Mouse (Mus musculus) gastrocnemius, postnatal 36 days (tissue): Measurements from ENCODE around the gene Cytl1. TPM values are rescaled to one million over a fixed set of nuclear protein-coding genes. Genes with fewer than 3 reads are reported as not detected.

Experiments used
- DNase-seq, 2 experiments: peaks; one replicate each; pipeline ENCODE4 v3.0.0; 2022
- intact Hi-C: fragments of 180-260 bp; cut with DNase I; formaldehyde crosslinking; loops from one replicate; pipeline ENCODE4 v1.15.1; 2025
- total RNA-seq, 2 experiments: library from RNA; stranded (reverse); gene quantifications; 2 replicates each; pipeline ENCODE4 v1.2.3; 2021

The Cytl1 gene
- total RNA-seq, 2 experiments from 2014 or later: 1.5 to 3.5 TPM

DNA sequence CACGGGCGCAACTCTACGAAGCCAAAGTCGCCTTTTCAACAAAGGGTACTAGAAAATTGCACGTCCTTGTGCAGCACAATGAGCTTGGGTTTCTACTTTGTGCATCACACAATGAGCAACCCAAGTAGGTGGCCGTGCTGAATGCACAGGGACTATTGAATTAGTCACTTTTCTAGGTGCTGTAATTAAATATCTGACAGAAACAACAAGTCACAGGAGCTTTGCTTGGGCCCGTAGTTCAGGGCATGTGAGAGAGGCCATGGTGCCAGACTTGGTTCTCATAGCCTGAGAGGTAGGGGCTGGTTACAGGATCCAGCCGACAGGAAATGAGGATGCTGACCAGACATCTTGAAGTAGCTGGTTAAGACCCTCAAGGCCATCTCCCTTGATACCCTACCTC, 30.5 kb downstream of the Cytl1 start:
- no peak for DNase-seq
- intact Hi-C loops: no loop called here

- intact Hi-C loops: no loop called here
- no peak for DNase-seq
Observed at GRCm38 (mm10) chr5:37767231-37767630, 31.9 kb downstream of the Cytl1 start.

- DNase-seq: no peak
- intact Hi-C loops: no loop called here
Observed at GRCm38 (mm10) chr5:37769031-37769430, 33.7 kb downstream of the Cytl1 start.

DNA sequence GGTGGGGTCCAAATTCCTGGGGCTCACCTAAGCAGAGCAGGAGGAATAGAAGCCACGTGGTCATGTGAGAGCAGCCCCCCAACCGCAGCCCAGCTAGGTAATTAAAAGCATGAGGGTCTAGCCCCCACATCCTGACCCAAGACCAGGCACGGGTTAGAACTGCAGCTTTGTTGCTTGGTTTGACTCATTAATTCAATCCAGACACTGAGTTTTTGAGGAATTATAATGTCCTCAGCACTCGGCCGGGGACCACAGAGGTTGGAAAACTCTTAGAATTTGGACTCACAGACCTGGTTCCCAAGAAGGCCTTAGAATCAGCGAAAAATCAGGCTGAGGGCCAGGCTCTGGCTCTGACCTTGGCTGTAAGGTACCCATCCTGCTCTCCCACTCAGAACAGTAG, 35.6 kb downstream of the Cytl1 start:
- intact Hi-C loops: no loop called here
- DNase-seq: no peak

DNA sequence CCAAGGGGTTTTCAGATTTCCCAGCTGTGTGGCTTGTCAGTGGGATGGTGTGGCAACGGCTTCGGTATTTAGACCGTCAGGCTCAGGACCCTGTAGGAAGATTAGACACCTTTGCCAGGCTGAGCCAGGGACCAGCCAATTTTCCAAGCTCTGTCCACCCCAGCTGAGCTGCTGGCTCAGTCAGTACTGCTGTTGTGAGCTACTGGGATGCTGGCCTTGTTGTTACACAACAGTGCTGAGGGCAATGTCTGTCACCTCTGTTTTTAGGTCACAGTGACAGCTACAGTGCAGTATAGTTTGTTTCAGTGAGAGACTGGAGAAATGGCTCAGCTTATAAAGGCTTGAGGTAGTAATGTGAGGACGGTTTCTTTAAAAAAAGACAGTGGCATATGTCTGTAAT, 38.7 kb downstream of the Cytl1 start:
- intact Hi-C loops: no loop called here
- no peak for DNase-seq

DNA sequence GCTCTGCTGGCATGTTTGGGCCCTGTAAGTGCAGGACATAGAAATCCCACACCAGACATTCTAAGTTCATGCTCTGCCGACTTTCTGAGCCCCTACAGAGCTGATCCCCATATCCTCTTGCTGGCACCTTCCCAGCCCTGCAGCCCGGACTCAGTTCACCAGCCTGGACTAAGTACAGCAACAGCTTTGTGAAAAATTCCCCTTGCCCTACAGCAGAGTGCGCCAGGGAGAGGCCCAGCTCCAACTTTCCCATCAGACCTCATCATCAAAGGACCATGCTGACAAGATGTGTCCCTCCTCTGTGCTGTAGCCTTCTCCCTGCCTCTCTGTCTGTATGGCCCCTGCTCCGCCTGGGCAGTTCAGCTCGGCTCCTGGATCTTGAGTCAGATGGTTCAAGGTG, 40.4 kb downstream of the Cytl1 start:
- no peak for DNase-seq
- intact Hi-C loops: no loop called here

- intact Hi-C loops: no loop called here
- no peak for DNase-seq
Observed at GRCm38 (mm10) chr5:37783306-37783705, 48.0 kb downstream of the Cytl1 start.

GRCm38 (mm10) chr5:37784847-37785391, 49.6 kb downstream of the Cytl1 start:
- intact Hi-C loops: no loop called here
- peak in 1 of 2 experiments; percentile 27 for DNase-seq

Other genes with a start within 250 kb of the Cytl1 start
- not detected for gene Stk32b, start 18.3 kb upstream of the Cytl1 start, total RNA-seq
- 1 to 10 TPM; 1.7 to 2.1 TPM for gene Msx1, start 89.1 kb downstream of the Cytl1 start, total RNA-seq